Mouse (Mus musculus) thymus, postnatal 36 days (tissue): ENCODE measurements around the gene Gm20708.
"Not testable (repeated sequence)": the region's sequence is repeated elsewhere in the genome, so short reads cannot be mapped to it uniquely, and the experiment has no call there.

Source experiments
- DNase-seq, 2 experiments: peaks; one replicate each; pipeline ENCODE4 v3.0.0; 2022; ENCODE audit warnings: mixed read lengths in 2 of 2

Gene Gm20708

DNA sequence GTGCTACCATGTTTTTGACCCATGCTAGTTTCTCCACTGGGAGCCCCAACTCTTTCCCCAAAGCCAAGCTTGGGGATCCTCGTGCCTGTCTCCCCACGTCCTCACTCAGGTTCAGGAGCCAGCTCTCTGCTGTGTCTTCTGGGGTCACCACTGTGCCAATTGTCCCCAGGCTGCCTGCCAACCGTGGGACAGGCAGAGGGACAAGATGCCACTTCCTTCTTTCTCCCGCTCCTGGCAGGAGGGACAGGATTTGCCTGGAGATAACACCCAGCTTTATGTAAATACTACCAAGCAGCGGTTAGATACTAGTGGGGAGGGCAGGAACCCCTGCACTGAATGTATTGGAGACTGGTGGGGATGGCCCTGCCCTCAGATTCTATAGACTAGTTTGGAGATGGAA is 4.4 kb downstream of the Gm20708 start:
- no peak for DNase-seq

- no peak for DNase-seq
These were observed 5.4 kb downstream of the Gm20708 start for GRCm38 (mm10) chr11:117814704-117815366.

DNA sequence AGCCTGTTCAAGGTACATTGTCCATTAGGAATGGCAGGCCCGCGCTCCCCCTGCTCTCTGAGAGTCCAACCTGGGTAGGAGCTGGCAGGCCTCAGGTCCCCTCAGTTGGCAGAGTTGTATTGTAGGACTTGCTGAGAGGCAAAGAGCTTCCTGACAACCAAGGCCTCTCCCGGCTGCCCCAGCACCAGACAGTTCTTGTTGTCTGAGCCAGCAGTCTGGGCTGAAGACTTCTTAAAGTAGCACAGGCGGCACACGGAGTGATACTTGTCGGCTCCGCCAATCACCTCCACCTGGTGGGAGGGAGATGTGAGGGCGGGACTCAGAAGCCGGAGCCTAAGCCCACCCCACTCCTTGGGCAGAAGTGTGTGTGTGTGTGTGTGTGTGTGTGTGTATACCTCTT is 6.4 kb downstream of the Gm20708 start:
- DNase-seq: not testable (repeated sequence)

DNA sequence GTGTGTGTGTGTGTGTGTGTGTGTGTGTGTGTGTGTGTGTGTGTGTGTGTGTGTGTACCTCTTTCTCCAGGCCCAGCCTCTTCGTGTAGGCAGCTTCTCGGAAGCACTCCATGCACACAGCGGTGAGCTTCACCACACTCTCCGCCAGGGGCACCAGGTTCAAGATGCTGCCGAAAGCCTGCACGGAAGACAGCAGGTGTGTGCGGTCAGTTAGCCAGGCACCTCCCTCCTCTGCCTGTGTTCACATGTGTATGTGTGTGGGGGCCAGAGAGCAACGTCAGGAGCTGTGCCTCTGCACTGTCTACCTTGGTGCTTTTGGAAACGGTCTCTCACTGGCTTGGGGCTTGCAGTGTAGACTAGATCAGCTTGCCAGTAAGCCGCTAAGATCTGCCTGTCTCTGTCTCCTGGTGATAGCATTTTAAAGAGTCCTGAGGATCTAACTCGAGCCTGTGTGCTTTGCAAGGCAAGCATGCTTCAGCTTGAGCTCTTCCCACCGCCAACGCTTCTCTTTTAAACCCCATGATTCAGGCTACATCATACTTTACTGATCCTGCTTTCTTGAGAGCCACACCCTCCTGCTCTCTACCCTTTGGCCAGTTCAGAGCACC is 7.0 kb downstream of the Gm20708 start:
- no peak for DNase-seq

GRCm38 (mm10) chr11:117819095-117819494 is 9.6 kb downstream of the Gm20708 start:
- no peak for DNase-seq

GRCm38 (mm10) chr11:117820173-117820572 is 10.7 kb downstream of the Gm20708 start:
- no peak for DNase-seq

DNA sequence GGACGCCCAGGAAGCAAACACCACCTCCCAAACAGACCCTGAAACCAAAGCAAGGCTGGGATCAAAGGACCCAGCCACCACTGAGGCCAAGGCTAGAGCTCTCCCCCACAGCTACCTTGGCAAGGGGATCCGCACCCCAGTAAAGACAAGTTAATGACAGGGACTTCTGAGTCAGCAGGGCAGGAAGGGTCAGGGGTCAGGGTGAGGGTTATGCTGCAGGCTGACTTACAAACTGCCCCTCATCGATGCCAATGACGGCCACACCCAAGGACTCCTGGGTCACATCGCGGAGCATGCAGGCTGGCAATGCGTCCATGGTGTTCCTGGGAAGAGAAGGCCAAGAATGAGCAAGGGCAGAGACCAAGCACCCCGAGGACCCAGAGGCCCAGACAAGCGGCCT is 12.4 kb downstream of the Gm20708 start:
- no peak for DNase-seq

- no peak for DNase-seq
These were observed 13.3 kb downstream of the Gm20708 start for GRCm38 (mm10) chr11:117822728-117823241.

- no peak for DNase-seq
These were observed 13.9 kb downstream of the Gm20708 start for GRCm38 (mm10) chr11:117823411-117823810.

GRCm38 (mm10) chr11:117824060-117824969 is 14.8 kb downstream of the Gm20708 start:
- peak; percentile 77 to 79 for DNase-seq

DNA sequence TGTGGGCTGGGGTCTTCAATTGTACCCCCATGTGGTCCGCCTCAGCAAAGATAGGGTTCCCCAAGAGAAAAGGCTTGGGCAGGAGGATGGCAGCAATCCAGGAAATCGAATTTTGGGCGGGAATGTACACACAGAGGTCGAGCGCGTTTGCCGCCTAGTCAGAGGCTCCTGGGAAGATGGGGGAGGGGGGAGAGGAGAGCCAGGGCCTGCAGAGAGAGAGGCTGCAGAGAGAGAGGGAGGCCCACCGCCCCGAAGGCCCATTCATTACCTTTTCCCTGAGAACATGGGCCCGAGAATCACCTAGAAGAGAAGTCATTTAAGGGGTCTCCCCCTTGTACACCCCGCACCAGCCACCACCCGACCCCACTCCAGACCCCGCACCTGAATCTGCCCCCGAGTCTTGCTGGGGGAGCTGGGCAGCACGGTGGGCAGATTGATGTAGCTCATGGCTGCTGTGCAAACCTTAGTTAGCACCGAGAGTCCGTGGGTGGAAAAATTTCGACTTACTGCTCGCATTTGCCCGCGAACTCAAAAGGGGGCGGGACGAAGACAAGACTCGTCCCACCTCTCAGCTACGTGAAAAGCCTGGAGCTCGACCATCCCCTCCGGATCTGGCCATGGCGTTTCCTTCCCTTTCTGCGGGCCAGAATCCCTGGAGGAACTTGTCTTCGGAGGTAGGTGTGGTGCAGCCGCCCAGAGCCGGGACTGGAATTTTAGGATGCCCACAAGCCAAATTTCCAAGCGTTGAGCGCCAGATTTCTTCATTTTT is 16.0 kb downstream of the Gm20708 start, which contains the start of the genes Afmid and Tk1:
Afmid (plus strand) TSS at position 592 of the 769 bp plus-strand sequence.
Tk1 (minus strand) TSS at position 760 of the 769 bp plus-strand sequence.
- peak; percentile 59 to 75 for DNase-seq

- DNase-seq: no peak
These were observed 16.7 kb downstream of the Gm20708 start for GRCm38 (mm10) chr11:117826164-117826563.

DNA sequence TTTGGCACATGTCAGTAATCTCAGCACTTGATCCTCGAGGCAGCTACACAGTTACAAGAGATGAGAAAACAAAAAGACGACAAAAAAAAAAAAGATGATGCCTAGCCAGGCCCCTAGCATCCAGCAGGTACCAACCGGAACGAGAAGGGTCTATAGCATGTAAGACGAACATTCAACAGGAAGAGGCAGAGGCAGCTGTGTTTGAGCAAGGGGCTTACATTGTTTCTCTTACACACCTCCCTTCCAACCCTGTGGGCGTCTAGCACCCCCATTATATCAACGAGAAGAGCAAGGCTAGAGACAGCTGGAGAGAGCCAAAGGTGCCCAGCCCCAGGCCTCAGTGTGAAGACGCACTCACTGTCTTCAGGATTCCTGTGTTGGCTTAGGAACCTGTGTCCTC is 17.4 kb downstream of the Gm20708 start:
- no peak for DNase-seq

DNA sequence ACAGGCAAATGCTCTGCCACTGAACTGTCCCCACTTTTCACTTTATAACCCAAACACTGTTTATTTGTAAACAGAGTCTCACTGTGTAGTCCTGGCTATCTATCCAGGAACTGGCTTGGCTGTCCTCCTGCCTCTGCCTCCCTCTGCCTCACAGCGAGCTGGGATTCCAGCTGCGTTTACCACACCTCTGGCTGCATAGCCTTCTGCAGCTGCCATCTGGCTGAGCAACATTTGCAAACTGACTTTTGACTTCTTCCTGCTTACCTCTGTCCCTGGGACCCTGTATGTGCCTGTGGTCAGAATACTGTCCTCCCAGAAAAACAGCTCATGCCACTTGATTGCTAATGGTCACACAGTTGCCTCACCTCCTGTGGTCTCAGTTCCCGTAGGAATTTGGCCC is 17.9 kb downstream of the Gm20708 start:
- DNase-seq: peak; percentile 35 to 58

- peak; percentile 58 to 67 for DNase-seq
These were observed 18.9 kb downstream of the Gm20708 start for GRCm38 (mm10) chr11:117828149-117828887.

- no peak for DNase-seq
These were observed 19.6 kb downstream of the Gm20708 start for GRCm38 (mm10) chr11:117828888-117829604.

DNA sequence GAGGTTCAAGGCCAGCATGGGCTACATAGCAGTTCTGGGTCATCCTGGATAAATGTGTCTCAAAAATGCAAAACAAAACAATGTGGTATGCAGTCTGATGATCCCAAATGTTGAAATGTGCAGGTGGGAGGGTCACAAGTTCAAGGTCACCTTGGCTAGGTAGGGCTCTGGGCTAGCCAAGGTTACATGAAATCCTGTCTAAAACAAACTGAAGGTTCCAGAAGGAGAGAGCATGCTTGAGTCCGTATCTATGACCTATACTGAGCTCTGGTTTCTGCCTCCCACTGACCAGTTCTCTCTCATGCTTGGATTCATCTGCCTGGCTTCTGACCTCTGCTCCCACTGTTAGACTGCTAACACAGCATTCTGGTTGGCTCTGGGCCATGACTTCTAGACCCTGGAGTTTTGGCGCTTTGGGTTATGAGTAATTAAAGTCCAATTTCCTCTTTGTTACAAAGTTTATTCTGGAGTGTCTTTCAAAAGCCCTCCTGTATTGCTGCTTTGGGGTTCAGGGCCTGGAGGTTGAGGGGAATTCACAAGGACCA is 20.3 kb downstream of the Gm20708 start:
- DNase-seq: no peak

DNA sequence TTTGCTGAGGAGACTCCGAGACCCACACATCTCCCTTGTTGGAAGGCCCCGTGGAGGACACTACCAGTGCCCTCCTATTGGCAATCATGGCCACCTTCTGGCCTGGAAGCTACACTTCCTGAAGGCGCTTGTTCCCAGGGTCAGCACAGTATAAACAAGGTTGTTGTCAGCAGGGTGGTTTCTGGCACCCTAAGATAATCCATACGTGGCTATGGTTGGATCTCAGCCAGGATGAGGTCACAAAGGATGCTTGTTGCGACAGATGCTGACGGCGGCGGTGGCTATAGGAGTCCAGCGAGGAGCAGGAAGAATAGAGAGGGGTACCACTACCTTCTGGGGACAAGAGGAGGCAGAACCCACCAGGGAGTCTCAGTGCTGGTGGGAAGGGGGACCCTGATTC is 20.9 kb downstream of the Gm20708 start:
- no peak for DNase-seq

DNA sequence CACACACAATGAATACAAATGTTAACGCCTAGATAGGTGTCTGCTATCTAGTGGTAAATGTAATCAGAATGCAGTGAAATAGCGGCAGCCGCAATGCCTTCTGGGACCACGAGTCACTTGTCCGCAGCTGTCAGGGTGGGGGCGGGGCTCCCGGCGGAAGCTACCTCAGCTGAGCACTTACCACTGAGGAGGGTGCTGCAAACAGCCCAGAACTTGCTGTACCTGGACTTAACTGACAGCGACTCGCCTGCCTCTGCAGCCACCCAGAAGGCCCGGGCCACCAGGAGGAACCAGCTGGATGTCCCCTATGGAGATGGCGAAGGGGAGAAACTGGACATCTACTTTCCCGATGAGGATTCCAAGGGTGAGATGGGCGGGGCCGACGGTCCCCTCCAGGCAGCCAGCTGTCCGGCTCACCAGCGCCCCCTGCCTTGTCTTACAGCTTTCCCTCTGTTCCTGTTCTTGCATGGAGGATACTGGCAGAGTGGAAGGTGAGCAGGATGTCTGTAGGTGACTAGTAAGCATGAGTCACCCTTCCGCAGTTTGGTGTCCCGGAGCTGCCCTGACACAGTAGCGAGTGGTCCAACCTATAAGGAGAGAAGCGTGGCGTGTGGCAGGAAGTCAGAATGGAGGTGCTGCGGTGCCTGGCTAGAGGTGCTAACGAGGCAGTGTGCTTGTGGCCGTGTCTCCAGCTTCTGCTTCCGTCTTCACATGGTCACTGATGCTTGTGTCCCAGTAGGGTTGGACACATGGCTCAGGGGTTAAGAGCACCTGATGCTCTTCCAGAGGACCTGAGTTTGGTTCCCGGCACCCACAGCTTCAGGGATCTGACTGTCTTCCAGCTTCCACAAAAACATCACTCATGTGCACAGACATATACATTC is 22.9 kb downstream of the Gm20708 start:
- DNase-seq: peak; percentile 92 to 95

DNA sequence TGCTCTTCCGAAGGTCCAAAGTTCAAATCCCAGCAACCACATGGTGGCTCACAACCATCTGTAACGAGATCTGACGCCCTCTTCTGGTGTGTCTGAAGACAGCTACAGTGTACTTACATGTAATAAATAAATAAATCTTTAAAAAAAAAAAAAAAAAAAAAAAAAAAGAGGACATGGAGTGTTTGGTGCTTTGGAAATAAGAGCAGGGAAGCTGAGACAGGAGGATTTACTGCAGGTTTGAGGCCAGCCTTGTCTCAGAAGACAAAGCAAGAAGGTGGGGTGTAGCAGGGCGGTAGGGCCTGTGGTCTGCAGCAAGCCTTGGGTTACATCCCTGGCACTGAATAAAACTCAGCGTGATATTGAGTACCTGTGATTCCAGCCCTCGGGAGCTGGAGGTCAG is 24.0 kb downstream of the Gm20708 start:
- DNase-seq: not testable (repeated sequence)
